Mouse (Mus musculus): ENCODE measurements around the gene Rfc2.

Rfc2 gene

GRCm38 (mm10) chr5:134611810-134612521, 30.8 kb downstream of the Rfc2 start:
- DNase-seq, result no peak

- no peak for DNase-seq
These were observed 32.6 kb downstream of the Rfc2 start for GRCm38 (mm10) chr5:134613727-134614126.

- DNase-seq, result no peak
These were observed 33.1 kb downstream of the Rfc2 start for GRCm38 (mm10) chr5:134614296-134614695.

DNA sequence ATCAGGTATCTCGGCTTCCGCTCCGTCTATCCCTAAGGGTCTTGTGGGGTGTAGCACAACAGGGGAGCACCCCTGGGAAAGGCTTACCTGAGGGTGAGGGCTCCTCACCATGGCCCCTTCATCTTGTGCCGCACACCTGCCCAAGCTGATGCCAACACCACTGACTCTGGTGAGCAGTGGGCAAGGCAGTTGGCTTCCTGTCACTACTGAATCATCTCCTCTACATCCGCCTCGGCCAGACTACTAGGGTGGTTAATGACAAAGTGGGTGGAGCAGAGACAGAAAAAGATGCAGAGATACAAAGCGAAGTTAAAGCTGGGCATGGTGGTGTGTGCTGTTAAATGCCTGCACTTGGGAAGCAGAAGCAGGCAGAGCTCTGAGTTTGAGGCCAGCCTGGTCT, 33.6 kb downstream of the Rfc2 start, which contains the start of gene Lat2:
Gene Lat2 (minus strand): TSS at position 224 of the 400 bp plus-strand sequence.
- DNase-seq, result peak; percentile 43

DNA sequence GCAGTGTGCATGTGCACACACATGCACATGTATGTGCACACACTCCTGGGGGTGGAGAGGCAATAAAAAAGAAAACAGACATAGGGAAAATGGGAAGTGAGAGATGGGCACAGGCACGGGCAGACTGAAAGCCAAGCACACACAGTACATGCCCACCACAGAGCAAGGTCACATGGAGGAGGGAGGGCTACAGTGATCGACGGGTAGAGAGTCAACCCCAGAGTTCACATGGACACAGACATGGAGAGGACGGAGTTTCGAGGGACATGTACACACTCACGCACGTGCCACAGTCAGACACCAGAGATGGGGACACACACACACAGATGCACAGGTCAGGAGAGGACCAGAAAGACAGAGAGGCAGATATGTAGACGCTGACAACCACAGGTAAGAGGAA, 34.2 kb downstream of the Rfc2 start:
- no peak for DNase-seq

GRCm38 (mm10) chr5:134615780-134616179, 34.6 kb downstream of the Rfc2 start:
- no peak for DNase-seq

DNA sequence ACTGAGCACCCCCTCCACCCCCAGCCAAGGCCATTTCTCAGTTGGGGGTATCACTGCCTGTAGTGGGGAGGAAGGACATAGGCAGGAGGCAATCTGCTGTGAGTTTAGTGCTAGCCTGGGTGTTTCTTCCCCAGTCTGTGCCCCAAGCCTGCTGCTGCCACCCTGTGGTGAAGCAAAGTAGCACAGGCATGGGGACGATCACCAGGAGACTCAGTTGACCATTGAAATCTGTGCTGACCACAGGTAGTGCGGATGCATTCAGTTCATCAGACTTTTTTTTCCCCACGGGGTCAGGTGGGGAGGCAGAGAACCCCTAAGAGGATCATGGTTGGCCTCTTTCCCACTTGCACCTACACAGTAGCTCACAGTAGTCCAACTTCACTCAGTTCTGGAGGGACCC, 35.9 kb downstream of the Rfc2 start:
- peak; percentile 83 for DNase-seq

DNA sequence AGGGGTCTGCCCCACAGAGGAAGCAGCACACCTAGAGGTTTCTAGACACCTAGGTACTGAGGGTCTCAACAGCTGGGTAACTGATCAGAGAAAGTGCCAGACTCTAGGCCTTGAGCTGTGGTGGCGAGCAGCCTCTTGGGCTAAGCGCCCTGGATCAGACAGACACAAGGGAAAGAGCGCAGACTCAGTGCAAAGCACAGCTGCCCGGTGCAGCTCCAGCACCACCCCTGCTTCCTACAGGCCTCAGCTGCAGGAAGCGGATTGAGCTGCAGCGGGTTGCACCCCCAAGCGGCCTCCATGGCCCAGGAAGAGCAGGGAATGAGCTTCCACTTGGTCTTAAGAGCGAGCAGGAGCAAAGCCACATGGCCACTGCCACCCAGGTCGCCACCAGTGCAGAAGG, 39.3 kb downstream of the Rfc2 start:
- DNase-seq, result no peak

DNA sequence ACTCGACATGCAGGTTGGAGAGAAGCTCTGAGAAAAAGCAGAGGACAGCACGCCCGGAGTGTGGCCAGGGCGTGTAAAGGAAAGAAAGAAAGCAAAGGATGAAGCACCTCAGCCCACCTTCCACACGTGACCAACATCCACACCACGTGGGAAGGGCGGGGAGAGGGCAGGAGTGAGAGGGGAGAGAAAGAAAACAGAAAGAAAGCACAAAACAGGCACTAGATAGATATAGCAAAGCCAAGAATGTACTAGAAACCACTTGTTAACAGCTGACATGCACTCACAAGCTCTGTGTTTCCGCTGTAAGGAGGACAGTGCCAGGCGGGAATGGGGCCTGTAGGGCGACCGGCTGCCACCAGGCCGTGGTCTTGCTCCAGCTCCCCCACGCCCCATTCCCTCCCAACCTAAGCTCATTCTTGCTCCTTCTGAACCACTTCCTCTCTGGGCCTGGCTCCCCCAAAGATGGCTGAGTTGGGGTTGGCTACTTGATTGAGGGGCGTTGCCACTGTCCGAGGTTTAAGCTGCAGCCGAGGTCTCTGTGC, 40.0 kb downstream of the Rfc2 start:
- DNase-seq, result peak; percentile 49

- no peak for DNase-seq
These were observed 40.9 kb downstream of the Rfc2 start for GRCm38 (mm10) chr5:134622069-134622468.

GRCm38 (mm10) chr5:134629508-134629907, 48.3 kb downstream of the Rfc2 start:
- DNase-seq, result no peak

- no peak for DNase-seq
These were observed 49.7 kb downstream of the Rfc2 start for GRCm38 (mm10) chr5:134630835-134631234.

DNA sequence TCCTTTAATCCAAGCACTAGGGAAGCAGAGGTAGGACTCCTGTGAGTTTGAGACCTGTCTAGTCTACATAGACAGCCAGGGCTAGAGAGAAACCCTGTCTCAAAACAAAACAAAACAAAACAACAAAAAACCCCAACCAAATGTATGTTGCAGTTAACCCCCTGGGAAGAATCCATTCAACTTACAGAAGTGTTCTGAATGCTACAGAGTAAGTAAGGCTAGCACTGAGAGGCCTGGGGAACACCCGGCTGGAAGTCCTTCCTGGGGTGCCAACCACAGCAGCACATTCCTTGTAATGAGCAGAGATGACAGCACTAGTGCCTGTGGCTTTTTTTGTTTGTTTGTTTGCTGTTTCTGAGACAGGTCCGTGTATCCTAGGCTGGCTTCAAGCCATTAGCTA, 51.7 kb downstream of the Rfc2 start:
- no peak for DNase-seq

GRCm38 (mm10) chr5:134637820-134638367, 56.7 kb downstream of the Rfc2 start:
- no peak for DNase-seq

- DNase-seq, result no peak
These were observed 57.5 kb downstream of the Rfc2 start for GRCm38 (mm10) chr5:134638461-134639268.

GRCm38 (mm10) chr5:134639269-134639682, 58.1 kb downstream of the Rfc2 start, which contains the start of gene Eif4h:
Eif4h (minus strand) TSS chr5:134639490.
- DNase-seq, result peak; percentile 98

DNA sequence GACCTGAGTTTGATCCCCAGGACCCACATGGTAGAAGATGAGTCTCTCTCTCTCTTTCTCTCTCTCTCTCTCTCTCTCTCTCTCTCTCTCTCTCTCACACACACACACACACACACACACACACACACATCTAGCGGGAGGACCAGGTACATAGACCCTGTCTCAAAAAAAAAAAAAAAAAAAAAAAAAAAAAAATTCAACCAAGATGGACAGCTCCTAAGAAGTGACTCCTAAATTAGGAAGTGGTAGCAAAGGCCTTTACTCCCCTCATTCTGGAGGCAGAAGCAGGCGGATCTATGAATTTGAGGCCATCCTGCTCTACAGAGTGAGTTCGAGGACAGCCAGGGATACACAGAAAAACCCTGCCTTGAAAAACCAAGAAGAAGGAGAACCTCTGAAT, 59.2 kb downstream of the Rfc2 start:
- no peak for DNase-seq

GRCm38 (mm10) chr5:134644121-134644520, 63.0 kb downstream of the Rfc2 start:
- DNase-seq, result no peak

GRCm38 (mm10) chr5:134644643-134645118, 63.5 kb downstream of the Rfc2 start:
- DNase-seq, result peak; percentile 96

GRCm38 (mm10) chr5:134646461-134646860, 65.3 kb downstream of the Rfc2 start:
- no peak for DNase-seq

- no peak for DNase-seq
These were observed 66.2 kb downstream of the Rfc2 start for GRCm38 (mm10) chr5:134647394-134647793.

DNA sequence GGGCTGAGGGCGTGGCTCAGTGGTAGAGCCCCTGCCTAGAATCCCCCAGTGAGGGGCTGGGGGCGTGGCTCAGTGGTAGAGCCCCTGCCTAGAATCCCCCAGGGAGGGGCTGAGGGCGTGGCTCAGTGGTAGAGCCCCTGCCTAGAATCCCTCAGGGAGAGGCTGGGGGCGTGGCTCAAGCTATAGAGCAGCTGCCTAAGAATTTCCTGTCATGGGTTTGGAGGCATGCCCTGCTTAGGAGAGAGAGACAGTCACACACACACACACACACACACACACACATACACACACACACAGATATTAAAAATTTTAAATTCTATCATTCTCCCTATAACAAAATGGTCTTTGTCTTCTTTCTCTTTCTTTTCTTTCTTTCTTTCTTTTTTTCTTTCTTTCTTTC, 67.8 kb downstream of the Rfc2 start:
- DNase-seq, result peak; percentile 51

DNA sequence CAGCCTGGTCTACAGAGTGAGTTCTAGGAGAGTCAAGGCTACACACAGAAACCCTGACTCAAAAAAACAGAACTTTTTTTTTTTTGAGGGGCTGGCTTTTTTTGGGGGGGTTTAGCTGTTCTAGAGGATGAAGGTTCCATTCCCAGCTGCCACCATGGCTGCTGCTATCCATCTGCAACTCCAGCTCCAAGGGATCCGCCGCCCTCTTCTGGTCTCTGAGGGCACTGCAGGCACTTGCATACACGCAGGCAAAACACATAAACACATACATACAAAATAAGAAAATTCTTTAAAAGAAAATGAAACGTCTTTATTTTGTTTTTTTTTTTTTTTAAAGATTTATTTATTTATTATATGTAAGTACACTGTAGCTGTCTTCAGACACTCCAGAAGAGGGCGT, 69.8 kb downstream of the Rfc2 start:
- peak; percentile 88 for DNase-seq
